Mouse (Mus musculus) adipose tissue, adult 10 weeks (tissue): ENCODE results near the gene Khdrbs2. TPM values are rescaled to one million over a fixed set of nuclear protein-coding genes. Genes with fewer than 3 reads are reported as not detected.

Experiments used
- polyA plus RNA-seq: library from polyadenylated mRNA; stranded (reverse); fragments of 350-450 nt; fragmentation: Illumina TruSeq; extraction: RNeasy Lipid Tissue Mini Kit (QIAGEN cat#74804); gene quantifications from one replicate; pipeline ENCODE4 v1.2.3, GENCODE M21; 2014; ENCODE audit warnings: low read depth, low replicate concordance

Khdrbs2 gene
- polyA plus RNA-seq: not detected

DNA sequence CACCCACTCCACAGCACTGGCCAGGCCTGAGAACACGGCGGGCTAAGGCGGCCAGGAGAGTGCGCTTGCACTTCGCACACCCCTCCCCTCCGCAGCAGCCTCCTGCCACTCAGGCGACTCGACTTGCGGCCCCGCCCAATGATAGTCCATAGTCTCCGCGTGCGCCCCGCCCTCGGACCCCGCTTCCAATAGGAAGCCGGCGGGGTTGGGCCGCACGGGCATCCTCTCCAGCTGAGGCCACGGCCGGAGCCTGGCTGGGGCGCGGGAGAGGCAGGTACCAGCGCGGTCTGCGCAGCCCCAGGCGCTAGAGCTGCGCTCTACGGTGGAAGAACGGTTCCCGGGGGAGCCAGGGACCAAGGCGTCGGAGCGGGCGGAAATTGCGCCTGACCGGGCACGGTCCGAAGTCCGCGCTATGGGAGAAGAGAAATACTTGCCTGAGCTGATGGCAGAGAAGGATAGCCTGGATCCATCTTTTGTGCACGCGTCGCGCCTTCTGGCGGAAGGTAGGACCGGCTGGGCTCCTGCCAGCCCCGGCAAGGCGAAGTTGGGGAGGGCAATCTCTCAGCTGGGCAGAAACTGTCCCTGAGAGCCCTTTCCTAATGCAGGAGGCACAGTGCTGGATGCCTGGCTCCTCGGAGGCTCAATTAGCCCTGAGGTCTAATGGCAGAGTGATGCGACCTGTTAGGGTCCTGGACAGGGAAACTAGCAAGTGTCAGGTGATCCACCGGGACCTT, at the start of gene Khdrbs2:
Gene Khdrbs2 (plus strand): TSS at position 209 of the 734 bp plus-strand sequence.

GRCm38 (mm10) chr1:32547194-32547593, 374.7 kb downstream of the Khdrbs2 start, which contains the start of gene Gm5415:
TSS of gene Gm5415 (minus strand) at chr1:32547294.

